Mouse (Mus musculus) frontal cortex, postnatal 36 days (tissue): ENCODE measurements around the gene Usp18.

Source experiments
- DNase-seq, 2 experiments: peaks; one replicate each; pipeline ENCODE4 v3.0.0; 2022; ENCODE audit warnings: low spot score in 2 of 2

The Usp18 gene

GRCm38 (mm10) chr6:121224993-121225392 lies 20.7 kb upstream of the Usp18 start:
- DNase-seq = no peak

GRCm38 (mm10) chr6:121226043-121226442 lies 19.7 kb upstream of the Usp18 start:
- DNase-seq = no peak

- no peak for DNase-seq
Observed at GRCm38 (mm10) chr6:121226744-121227143, 19.0 kb upstream of the Usp18 start.

GRCm38 (mm10) chr6:121228421-121228820 lies 17.3 kb upstream of the Usp18 start:
- DNase-seq = no peak

- no peak for DNase-seq
Observed at GRCm38 (mm10) chr6:121232652-121233051, 13.1 kb upstream of the Usp18 start.

- no peak for DNase-seq
Observed at GRCm38 (mm10) chr6:121236386-121236785, 9.3 kb upstream of the Usp18 start.

GRCm38 (mm10) chr6:121238209-121238608 lies 7.5 kb upstream of the Usp18 start:
- DNase-seq = no peak

- DNase-seq = no peak
Observed at GRCm38 (mm10) chr6:121241780-121242179, 3.9 kb upstream of the Usp18 start.

- no peak for DNase-seq
Observed at GRCm38 (mm10) chr6:121243161-121243560, 2.5 kb upstream of the Usp18 start.

GRCm38 (mm10) chr6:121246037-121246361 lies 293 bp downstream of the Usp18 start:
- no peak for DNase-seq

- DNase-seq = no peak
Observed at GRCm38 (mm10) chr6:121250406-121250805, 4.7 kb downstream of the Usp18 start.

GRCm38 (mm10) chr6:121251256-121251655 lies 5.5 kb downstream of the Usp18 start:
- no peak for DNase-seq

GRCm38 (mm10) chr6:121260548-121260947 lies 14.8 kb downstream of the Usp18 start:
- peak; percentile 80 to 87 for DNase-seq

- DNase-seq = no peak
Observed at GRCm38 (mm10) chr6:121261233-121261632, 15.5 kb downstream of the Usp18 start.

GRCm38 (mm10) chr6:121262004-121262403 lies 16.3 kb downstream of the Usp18 start:
- DNase-seq = no peak

- no peak for DNase-seq
Observed at GRCm38 (mm10) chr6:121262496-121262895, 16.8 kb downstream of the Usp18 start.

- no peak for DNase-seq
Observed at GRCm38 (mm10) chr6:121270156-121270555, 24.4 kb downstream of the Usp18 start.

- no peak for DNase-seq
Observed at GRCm38 (mm10) chr6:121271707-121272074, 26.0 kb downstream of the Usp18 start.

GRCm38 (mm10) chr6:121272075-121272800 lies 26.5 kb downstream of the Usp18 start:
- peak; percentile 77 to 88 for DNase-seq

- peak in 1 of 2 experiments; percentile 23 for DNase-seq
Observed at GRCm38 (mm10) chr6:121274356-121274755, 28.6 kb downstream of the Usp18 start.

GRCm38 (mm10) chr6:121284132-121284531 lies 38.4 kb downstream of the Usp18 start:
- no peak for DNase-seq

- DNase-seq = no peak
Observed at GRCm38 (mm10) chr6:121299317-121299716, 53.6 kb downstream of the Usp18 start.

GRCm38 (mm10) chr6:121299954-121300353 lies 54.2 kb downstream of the Usp18 start, which contains the start of gene Slc6a13:
Gene Slc6a13, plus strand, starts transcription at chr6:121300227.
- no peak for DNase-seq

- DNase-seq = no peak
Observed at GRCm38 (mm10) chr6:121300504-121300903, 54.8 kb downstream of the Usp18 start.
